Mouse (Mus musculus) hindbrain, embryonic 14.5 days (tissue): Measurements from ENCODE around the gene Doc2g. TPM values are rescaled to one million over a fixed set of nuclear protein-coding genes. Genes with fewer than 3 reads are reported as not detected.
"Not testable (repeated sequence)": the region's sequence is repeated elsewhere in the genome, so short reads cannot be mapped to it uniquely, and the experiment has no call there.

Experiments used
- ATAC-seq: fragments of 200-750 bp; cut with Nextera tagmentation; 2 replicates; pipeline ENCODE4 v1.8.0; 2017; ENCODE audit warnings: moderate number of reproducible peaks, mild to moderate bottlenecking, moderate TSS enrichment, moderate library complexity; ENCODE audit not compliant: low FRiP score
- DNase-seq: peaks from one replicate; pipeline ENCODE4 v3.0.0-alpha.2; 2015; ENCODE audit warnings: low spot score
- H3K27ac ChIP-seq: fragments of 300-500 bp; sonication (generic); 2 replicates; pipeline ENCODE4 v1.5.1; 2014; ENCODE audit warnings: mild to moderate bottlenecking, moderate library complexity
- H3K27me3 ChIP-seq: fragments of 300-500 bp; sonication (generic); 2 replicates; pipeline ENCODE4 v1.6.1; 2014; ENCODE audit warnings: mild to moderate bottlenecking, low read length, mixed read lengths; ENCODE audit not compliant: control insufficient read depth, insufficient read depth
- H3K36me3 ChIP-seq: fragments of 300-500 bp; sonication (generic); replicated peaks from 2 replicates; pipeline ENCODE4 v1.6.1; 2014; ENCODE audit not compliant: control insufficient read depth, insufficient read depth
- H3K4me1 ChIP-seq: fragments of 300-500 bp; sonication (generic); replicated peaks from 2 replicates; pipeline ENCODE4 v1.6.1; 2014; ENCODE audit warnings: antibody characterized with exemption, low read length, mixed read lengths; ENCODE audit not compliant: control insufficient read depth, insufficient read depth
- H3K4me2 ChIP-seq: fragments of 300-500 bp; sonication (generic); replicated peaks from 2 replicates; pipeline ENCODE4 v1.6.1; 2014; ENCODE audit warnings: mild to moderate bottlenecking, moderate library complexity
- H3K4me3 ChIP-seq: fragments of 300-500 bp; sonication (generic); replicated peaks from 2 replicates; pipeline ENCODE4 v1.5.1; 2014; ENCODE audit warnings: mild to moderate bottlenecking, low read length
- H3K9ac ChIP-seq: fragments of 300-500 bp; sonication (generic); 2 replicates; pipeline ENCODE4 v1.6.1; 2014
- H3K9me3 ChIP-seq: fragments of 300-500 bp; sonication (generic); 2 replicates; pipeline ENCODE4 v1.6.1; 2016; ENCODE audit warnings: low read length; ENCODE audit not compliant: control insufficient read depth
- WGBS: fragments of 180-500 bp; shearing (Covaris S2); extraction: QIAGEN DNeasy Blood & Tissue Kit; methylation state at CpG from one replicate; pipeline ENCODE4 v1.1.7; 2014; 5-methylcytosine and 5-hydroxymethylcytosine counted together
- polyA plus RNA-seq: library from polyadenylated mRNA; unstranded; fragments of >200 nt; fragmentation: Nextera tagmentation; extraction: Ambion mirVana; gene quantifications from 2 replicates; pipeline ENCODE4 v1.2.1, GENCODE M21; 2014

Doc2g gene
- polyA plus RNA-seq, 1 experiment from 2014 or later, result 5.0 TPM

GRCm38 (mm10) chr19:4018743-4019583, 15.8 kb downstream of the Doc2g start:
- no peaks in the 10 kb centered on the region for H3K36me3 ChIP-seq
- H3K27ac ChIP-seq, result no peak overlapping the region
- no peak overlapping the region for H3K4me2 ChIP-seq
- DNase-seq (peak; percentile 85), ATAC-seq (peak; percentile 72; the same call in 1 of the 2 replicates)
- 29% methylated on average over 18 of the region's 18 CpGs for WGBS
- no peak overlapping the region for H3K4me3 ChIP-seq
- no peak overlapping the region for H3K9ac ChIP-seq
- no peaks in the 10 kb centered on the region for H3K4me1 ChIP-seq
- no peaks in the 10 kb centered on the region for H3K27me3 ChIP-seq
- H3K9me3 ChIP-seq, result no peaks in the 10 kb centered on the region

GRCm38 (mm10) chr19:4023185-4023584, 20.1 kb downstream of the Doc2g start:
- no peaks in the 10 kb centered on the region for H3K36me3 ChIP-seq
- no peak overlapping the region for H3K9ac ChIP-seq
- H3K4me3 ChIP-seq, result no peak overlapping the region
- H3K27me3 ChIP-seq, result no peaks in the 10 kb centered on the region
- no peak overlapping the region for H3K4me2 ChIP-seq
- no peak for DNase-seq
- ATAC-seq, result no peak
- 83% methylated on average over 7 of the region's 7 CpGs for WGBS
- H3K4me1 ChIP-seq, result no peaks in the 10 kb centered on the region
- H3K9me3 ChIP-seq, result no peaks in the 10 kb centered on the region
- no peak overlapping the region for H3K27ac ChIP-seq

DNA sequence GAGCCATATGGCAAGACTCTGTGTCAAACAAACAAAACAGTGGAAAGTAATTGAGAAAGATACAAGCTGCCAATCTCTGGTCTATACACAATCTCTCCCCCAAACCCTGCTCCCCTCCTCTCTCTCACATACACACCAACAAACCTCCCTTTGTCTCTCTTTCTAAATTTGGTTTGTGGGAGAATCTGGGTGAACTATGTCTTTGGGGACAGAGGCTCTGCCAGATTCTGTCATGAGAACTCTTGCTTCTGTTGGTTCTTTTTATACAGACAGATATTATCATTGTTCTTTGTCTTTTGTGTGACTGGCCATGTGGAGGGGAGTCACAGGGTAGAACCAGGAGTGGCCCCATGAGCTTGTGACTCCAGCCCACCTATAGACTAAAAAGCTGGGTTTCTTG, 24.5 kb downstream of the Doc2g start:
- Histone ChIP-seq H3K4me2 (no peak overlapping the region), H3K27me3 (no peaks in the 10 kb centered on the region), H3K27ac (no peak overlapping the region), H3K4me3 (no peak overlapping the region), H3K36me3 (no peaks in the 10 kb centered on the region), H3K9ac (no peak overlapping the region), H3K4me1 (no peaks in the 10 kb centered on the region), H3K9me3 (no peaks in the 10 kb centered on the region)
- no peak for DNase-seq
- no peak for ATAC-seq

DNA sequence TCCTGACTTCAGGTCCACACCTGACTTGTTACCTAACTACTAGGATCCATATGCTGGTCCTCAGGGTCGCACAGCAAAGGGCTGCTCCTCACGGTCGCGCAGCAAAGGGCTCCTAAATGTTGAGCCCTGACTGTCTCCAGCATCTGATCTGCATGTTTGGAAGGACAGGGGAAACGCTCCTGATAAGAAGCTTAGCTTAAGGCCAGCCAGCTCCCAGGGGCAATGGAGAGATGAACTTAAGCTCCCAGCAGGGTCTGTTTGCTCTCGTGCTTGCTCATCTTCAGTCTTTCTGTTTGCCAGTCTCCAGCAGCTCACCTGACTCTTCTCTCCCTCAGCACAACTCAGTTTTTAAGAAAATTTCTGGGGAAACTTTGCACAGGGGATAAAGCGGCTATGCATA, 29.6 kb downstream of the Doc2g start:
- H3K9ac ChIP-seq, result no peak overlapping the region
- DNase-seq (no peak), ATAC-seq (no peak)
- H3K27me3 ChIP-seq, result no peaks in the 10 kb centered on the region
- no peak overlapping the region for H3K27ac ChIP-seq
- no peak overlapping the region for H3K4me2 ChIP-seq
- H3K4me3 ChIP-seq, result no peak overlapping the region
- no peaks in the 10 kb centered on the region for H3K9me3 ChIP-seq
- 62% methylated on average over 7 of the region's 7 CpGs for WGBS
- H3K36me3 ChIP-seq, result no peaks in the 10 kb centered on the region
- peaks cover 9% of the 10 kb centered on the region; the same call in 1 of the 2 replicates for H3K4me1 ChIP-seq

- no peak overlapping the region for H3K27ac ChIP-seq
- no peaks in the 10 kb centered on the region for H3K9me3 ChIP-seq
- H3K4me3 ChIP-seq, result no peak overlapping the region
- WGBS, result 74% methylated on average over 3 of the region's 3 CpGs
- no peak overlapping the region for H3K9ac ChIP-seq
- DNase-seq (no peak), ATAC-seq (no peak)
- no peaks in the 10 kb centered on the region for H3K36me3 ChIP-seq
- H3K4me1 ChIP-seq, result peaks cover 12% of the 10 kb centered on the region
- H3K27me3 ChIP-seq, result no peaks in the 10 kb centered on the region
- no peak overlapping the region for H3K4me2 ChIP-seq
These were observed 30.2 kb downstream of the Doc2g start for GRCm38 (mm10) chr19:4033298-4033697.

DNA sequence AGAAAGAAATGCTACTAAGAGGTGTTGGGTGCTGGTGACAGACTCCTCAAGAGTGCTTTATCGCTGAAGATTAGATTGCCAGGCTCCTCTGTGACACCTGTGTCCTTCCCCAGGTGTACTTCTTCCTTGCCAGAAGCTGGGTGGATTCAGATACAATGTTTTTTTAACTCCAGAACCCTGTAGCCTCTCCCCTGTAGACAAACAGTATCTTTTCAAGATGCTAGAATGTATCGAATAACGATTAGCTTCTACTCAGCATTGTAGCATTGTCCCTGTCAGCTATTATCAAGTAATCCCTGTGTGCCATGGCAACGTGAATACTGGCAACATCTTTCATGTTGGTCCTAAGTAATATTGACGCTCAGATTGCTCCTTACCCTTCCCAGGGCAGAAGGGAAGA, 30.6 kb downstream of the Doc2g start:
- H3K4me2 ChIP-seq, result no peak overlapping the region
- H3K27ac ChIP-seq, result no peak overlapping the region
- H3K36me3 ChIP-seq, result no peaks in the 10 kb centered on the region
- DNase-seq (no peak), ATAC-seq (no peak)
- 64% methylated on average over 5 of the region's 5 CpGs for WGBS
- no peaks in the 10 kb centered on the region for H3K9me3 ChIP-seq
- no peaks in the 10 kb centered on the region for H3K27me3 ChIP-seq
- H3K9ac ChIP-seq, result no peak overlapping the region
- no peak overlapping the region for H3K4me3 ChIP-seq
- H3K4me1 ChIP-seq, result peaks cover 14% of the 10 kb centered on the region

DNA sequence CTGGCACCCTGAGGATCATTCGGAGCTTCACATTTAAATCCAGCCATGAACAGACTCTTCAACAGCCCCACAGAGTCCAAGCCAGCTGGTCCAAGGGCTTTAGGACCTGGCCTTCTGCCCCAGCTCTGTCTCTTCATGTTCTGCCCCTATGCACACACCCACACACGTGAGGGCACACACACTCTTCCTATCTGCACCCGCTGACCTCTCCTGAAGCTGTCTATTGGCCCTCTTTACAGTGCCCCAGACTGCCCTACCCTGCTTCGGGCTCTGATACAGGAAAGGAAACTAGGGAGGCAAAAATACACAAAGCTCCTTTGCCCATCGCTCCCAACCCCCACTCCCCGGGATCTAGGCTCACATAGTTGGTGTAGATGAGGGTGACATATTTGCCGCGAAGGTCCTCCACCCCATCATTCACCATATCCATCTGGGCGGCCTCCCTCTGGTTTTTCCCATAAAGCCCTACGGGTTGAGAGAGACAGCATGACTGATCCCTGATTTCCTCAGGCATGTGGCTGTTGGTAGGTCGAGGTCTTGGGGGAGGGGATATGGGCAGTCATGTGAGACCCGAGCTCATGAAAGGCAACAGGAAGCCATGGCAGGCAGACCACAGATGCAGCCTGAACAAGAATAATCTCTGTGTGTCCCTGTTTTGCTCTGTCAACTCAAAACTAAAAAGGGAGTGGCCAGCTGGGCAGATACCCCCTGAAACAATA, 33.4 kb downstream of the Doc2g start:
- no peak overlapping the region for H3K9ac ChIP-seq
- H3K36me3 ChIP-seq, result no peaks in the 10 kb centered on the region
- no peak overlapping the region for H3K4me3 ChIP-seq
- H3K27me3 ChIP-seq, result no peaks in the 10 kb centered on the region
- WGBS, result 64% methylated on average over 12 of the region's 12 CpGs
- DNase-seq (no peak), ATAC-seq (no peak)
- peak overlapping the region; percentile 27 for H3K4me2 ChIP-seq
- H3K9me3 ChIP-seq, result no peaks in the 10 kb centered on the region
- H3K27ac ChIP-seq, result no peak overlapping the region
- peaks cover 14% of the 10 kb centered on the region for H3K4me1 ChIP-seq

- WGBS, result 25% methylated on average over 7 of the region's 8 CpGs
- H3K36me3 ChIP-seq, DNase-seq, H3K27me3 ChIP-seq, H3K9me3 ChIP-seq: not testable (repeated sequence)
- peak overlapping the region; percentile 40; the same call in 1 of the 2 replicates for H3K27ac ChIP-seq
- H3K4me3 ChIP-seq, result peak overlapping the region; percentile 45
- H3K9ac ChIP-seq, result peak overlapping the region; percentile 60
- H3K4me1 ChIP-seq, result peaks cover 14% of the 10 kb centered on the region
- H3K4me2 ChIP-seq, result peak overlapping the region; percentile 74
- ATAC-seq, result peak; percentile 35; the same call in 1 of the 2 replicates
These were observed 34.2 kb downstream of the Doc2g start for GRCm38 (mm10) chr19:4037154-4037787.

GRCm38 (mm10) chr19:4037788-4038232, 34.7 kb downstream of the Doc2g start, which contains the start of gene Gstp1:
TSS of gene Gstp1 (minus strand) at chr19:4037985.
- peak within 1 kb of the TSS; percentile 45 for H3K4me3 ChIP-seq
- under 1% methylated on average over 26 of the region's 26 CpGs for WGBS
- peak within 1 kb of the TSS; percentile 60 for H3K9ac ChIP-seq
- H3K4me2 ChIP-seq, result peak within 1 kb of the TSS; percentile 74
- H3K4me1 ChIP-seq, result peaks cover 14% of the 10 kb centered on the region
- H3K27ac ChIP-seq, result peak within 1 kb of the TSS; percentile 40; the same call in 1 of the 2 replicates
- H3K9me3 ChIP-seq, result no peaks in the 10 kb centered on the region
- ATAC-seq (peak; percentile 86), DNase-seq (peak; percentile 72)
- H3K27me3 ChIP-seq, result no peaks in the 10 kb centered on the region
- H3K36me3 ChIP-seq, result no peaks in the 10 kb centered on the region
